Mouse (Mus musculus) olfactory bulb, adult 2 months (tissue): ENCODE measurements at regions not wholly inside any gene's neighbourhood (a gene's known extent, or its start where the extent isn't known, plus 50 kb on each side); places are given as distances from the start of the nearest gene placed in this dataset.

Experiments used
- CTCF ChIP-seq: fragments of 200-500 bp; IDR thresholded peaks from 2 replicates; pipeline ENCODE4 v1.5.1; 2012; ENCODE audit warnings: low read depth, mild to moderate bottlenecking, low read length, moderate library complexity; ENCODE audit not compliant: insufficient read depth
- POLR2A ChIP-seq: fragments of 200-500 bp; IDR thresholded peaks from 2 replicates; pipeline ENCODE4 v1.6.1; 2012; ENCODE audit warnings: mild to moderate bottlenecking, low read depth, low read length, moderate library complexity; ENCODE audit not compliant: insufficient read depth

GRCm38 (mm10) chr8:89211931-89212330, 168.0 kb upstream of the Sall1 start:
- no peak for TF ChIP-seq CTCF
- no peak for TF ChIP-seq POLR2A
